Mouse (Mus musculus) yolk sac, embryonic 10.5 days (tissue): ENCODE results near the gene Olfr1286.

ENCODE experiments used
- DNase-seq: peaks from one replicate; pipeline ENCODE4 v3.0.0-alpha.2; 2017; ENCODE audit warnings: low spot score

Gene Olfr1286

DNA sequence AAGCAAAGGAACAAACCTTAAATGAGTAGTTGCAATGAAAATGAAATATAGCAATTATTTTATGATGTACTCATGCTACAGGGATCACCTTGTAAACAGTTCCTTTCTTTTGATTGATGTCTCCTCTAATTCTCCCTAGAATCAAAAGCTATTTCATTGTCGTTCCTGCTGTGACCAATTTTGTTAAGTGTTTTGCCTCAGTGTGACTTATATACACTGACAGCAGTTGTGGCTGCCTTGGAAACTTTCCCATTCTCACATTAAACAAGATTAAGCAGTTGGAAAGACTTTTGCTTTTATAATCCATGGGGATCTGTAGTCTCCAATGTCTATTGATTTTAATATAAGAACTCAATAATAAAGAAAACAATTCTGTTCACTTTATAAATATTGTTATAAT, at the start of gene Olfr1286:
Gene Olfr1286, minus strand, starts transcription at position 185 of the 400 bp plus-strand sequence.
- no peak for DNase-seq

DNA sequence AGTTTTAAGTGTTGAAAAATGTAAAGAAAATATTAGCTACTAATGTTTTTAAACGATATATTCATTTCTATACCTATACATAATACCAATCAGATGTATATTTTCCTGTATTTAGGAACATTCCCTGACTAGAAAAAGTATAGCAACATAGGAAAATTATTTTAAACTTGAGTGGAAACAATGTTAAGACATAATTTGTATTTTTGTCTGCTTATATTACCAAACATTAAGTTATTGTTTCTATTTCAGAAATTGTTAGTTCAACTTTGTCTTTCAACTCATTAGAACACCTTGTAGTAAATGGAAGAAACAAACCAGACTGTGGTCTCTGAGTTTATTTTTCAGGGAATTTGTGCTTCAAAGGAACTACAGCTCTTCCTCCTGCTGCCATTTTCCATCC, 25.9 kb upstream of the Olfr1286 start, which contains the start of gene Olfr1287:
Gene Olfr1287, plus strand, starts transcription at position 301 of the 400 bp plus-strand sequence.
- no peak for DNase-seq

DNA sequence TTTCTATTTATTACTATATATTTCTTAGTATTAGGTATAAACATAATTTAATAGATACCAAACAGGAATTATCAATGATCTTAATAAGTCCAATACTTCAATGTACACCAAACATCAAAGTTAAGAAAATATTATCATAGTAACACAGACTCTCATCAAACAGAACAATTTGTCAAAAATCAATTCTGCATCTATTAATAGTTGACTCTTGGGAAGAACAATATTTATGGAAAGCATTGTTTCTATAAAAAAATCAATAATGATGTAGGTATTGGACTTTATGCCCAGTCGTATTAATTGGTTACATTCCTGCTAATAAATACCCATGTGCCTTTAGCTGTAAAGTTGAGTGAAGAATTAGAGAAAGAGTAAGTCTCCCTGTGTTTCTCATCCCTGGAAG, 47.7 kb downstream of the Olfr1286 start, which contains the start of gene Olfr1284:
Gene Olfr1284, plus strand, starts transcription at position 301 of the 400 bp plus-strand sequence.
- no peak for DNase-seq
